Mouse (Mus musculus): ENCODE data around the gene Orc5. TPM values are rescaled to one million over a fixed set of nuclear protein-coding genes. Genes with fewer than 3 reads are reported as not detected.
"Not testable (repeated sequence)": the region's sequence is repeated elsewhere in the genome, so short reads cannot be mapped to it uniquely, and the experiment has no call there.

Orc5 gene
- polyA plus RNA-seq, 1 experiment from 2014 or later, result 38.6 TPM

- no peak for DNase-seq (ENCODE audit: low spot score)
Measured at GRCm38 (mm10) chr5:22536695-22537094, 13.5 kb downstream of the Orc5 start.

GRCm38 (mm10) chr5:22532571-22532970 is 17.7 kb downstream of the Orc5 start:
- no peak for DNase-seq (ENCODE audit: low spot score)

GRCm38 (mm10) chr5:22522612-22523011 is 27.6 kb downstream of the Orc5 start:
- no peak for DNase-seq (ENCODE audit: low spot score)

GRCm38 (mm10) chr5:22519708-22520107 is 30.5 kb downstream of the Orc5 start:
- DNase-seq (ENCODE audit: low spot score), result no peak

- DNase-seq (ENCODE audit: low spot score), result not testable (repeated sequence)
Measured at GRCm38 (mm10) chr5:22515745-22516144, 34.5 kb downstream of the Orc5 start.

GRCm38 (mm10) chr5:22514231-22514630 is 36.0 kb downstream of the Orc5 start:
- not testable (repeated sequence) for DNase-seq (ENCODE audit: low spot score)

- not testable (repeated sequence) for DNase-seq (ENCODE audit: low spot score)
Measured at GRCm38 (mm10) chr5:22512579-22512978, 37.6 kb downstream of the Orc5 start.

- peak; percentile 5 for DNase-seq (ENCODE audit: low spot score)
Measured at GRCm38 (mm10) chr5:22511824-22512223, 38.4 kb downstream of the Orc5 start.

- DNase-seq (ENCODE audit: low spot score), result no peak
Measured at GRCm38 (mm10) chr5:22508560-22508959, 41.7 kb downstream of the Orc5 start.

- no peak for DNase-seq (ENCODE audit: low spot score)
Measured at GRCm38 (mm10) chr5:22499437-22499836, 50.8 kb downstream of the Orc5 start.

- DNase-seq (ENCODE audit: low spot score), result no peak
Measured at GRCm38 (mm10) chr5:22491088-22491487, 59.1 kb downstream of the Orc5 start.

GRCm38 (mm10) chr5:22489091-22489490 is 61.1 kb downstream of the Orc5 start:
- DNase-seq (ENCODE audit: low spot score), result peak; percentile 38

- DNase-seq (ENCODE audit: low spot score), result no peak
Measured at GRCm38 (mm10) chr5:22486601-22487206, 63.5 kb downstream of the Orc5 start.

- no peak for DNase-seq (ENCODE audit: low spot score)
Measured at GRCm38 (mm10) chr5:22485764-22486163, 64.5 kb downstream of the Orc5 start.

GRCm38 (mm10) chr5:22482567-22482966 is 67.7 kb downstream of the Orc5 start:
- no peak for DNase-seq (ENCODE audit: low spot score)

GRCm38 (mm10) chr5:22472445-22472844 is 77.8 kb downstream of the Orc5 start:
- not testable (repeated sequence) for DNase-seq (ENCODE audit: low spot score)

- no peak for DNase-seq (ENCODE audit: low spot score)
Measured at GRCm38 (mm10) chr5:22471243-22471642, 79.0 kb downstream of the Orc5 start.

GRCm38 (mm10) chr5:22452871-22453661 is 97.2 kb downstream of the Orc5 start:
- no peak for DNase-seq (ENCODE audit: low spot score)

GRCm38 (mm10) chr5:22452452-22452851 is 97.8 kb downstream of the Orc5 start:
- no peak for DNase-seq (ENCODE audit: low spot score)

GRCm38 (mm10) chr5:22451764-22452163 is 98.5 kb downstream of the Orc5 start:
- DNase-seq (ENCODE audit: low spot score), result no peak

- DNase-seq (ENCODE audit: low spot score), result no peak
Measured at GRCm38 (mm10) chr5:22449492-22449891, 100.7 kb downstream of the Orc5 start.
